Mouse (Mus musculus) layer of hippocampus, adult 9-10 months (tissue): ENCODE measurements around the gene Ttc28.

Experiments
- DNase-seq: peaks from one replicate; pipeline ENCODE4 v3.0.0; 2022; ENCODE audit warnings: low spot score

Ttc28 gene

DNA sequence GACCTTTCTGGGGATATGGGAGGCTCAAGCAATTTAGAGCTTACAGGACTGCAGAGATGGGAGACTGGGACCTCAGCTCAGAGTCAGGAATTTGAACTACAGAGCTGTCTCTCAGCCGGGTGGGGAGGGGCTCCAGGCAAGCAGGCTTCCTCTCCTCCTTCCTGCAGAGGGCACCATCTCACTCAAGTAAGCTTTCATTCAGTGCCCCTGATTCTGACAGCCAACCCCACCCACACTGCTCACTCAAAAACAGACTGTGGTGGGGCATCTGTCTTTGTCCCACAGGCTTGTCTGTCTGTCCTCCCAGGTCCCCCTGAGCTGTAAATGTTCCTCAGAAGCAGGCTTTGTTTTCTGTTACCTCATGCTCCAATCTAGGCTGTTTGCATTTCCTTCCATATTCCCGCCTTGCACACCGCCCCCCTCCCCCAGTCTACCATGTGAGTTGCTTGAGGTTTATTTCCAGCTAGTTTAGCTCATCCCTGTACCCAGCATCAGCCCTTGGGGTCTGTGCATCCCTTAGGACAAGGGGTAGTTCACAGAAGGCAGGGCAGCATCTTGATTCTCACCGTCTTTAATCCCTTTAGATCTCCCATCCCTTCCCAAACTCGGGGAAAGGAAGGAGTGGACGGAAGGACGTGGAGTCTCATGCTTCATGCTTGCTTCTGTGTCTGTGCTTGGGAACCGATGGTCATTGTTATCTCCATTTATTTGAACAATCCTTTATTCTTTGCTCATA is 328.5 kb downstream of the Ttc28 start:
- no peak for DNase-seq

DNA sequence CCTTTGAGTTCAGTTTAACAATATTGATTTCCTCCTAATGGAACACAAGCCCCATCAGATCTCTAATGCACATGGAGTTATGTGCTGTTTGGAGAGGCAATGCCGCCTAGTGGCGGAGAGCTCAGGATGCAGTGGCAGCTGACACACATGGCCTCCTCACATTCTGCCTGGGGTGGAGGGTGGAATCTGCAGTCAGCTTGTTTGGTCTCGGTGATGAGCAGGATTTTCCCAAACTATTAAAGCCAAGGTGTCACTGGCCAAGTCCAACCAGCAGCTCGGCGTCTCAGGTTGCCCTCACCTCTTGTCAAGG is 329.0 kb downstream of the Ttc28 start:
- peak; percentile 40 for DNase-seq

DNA sequence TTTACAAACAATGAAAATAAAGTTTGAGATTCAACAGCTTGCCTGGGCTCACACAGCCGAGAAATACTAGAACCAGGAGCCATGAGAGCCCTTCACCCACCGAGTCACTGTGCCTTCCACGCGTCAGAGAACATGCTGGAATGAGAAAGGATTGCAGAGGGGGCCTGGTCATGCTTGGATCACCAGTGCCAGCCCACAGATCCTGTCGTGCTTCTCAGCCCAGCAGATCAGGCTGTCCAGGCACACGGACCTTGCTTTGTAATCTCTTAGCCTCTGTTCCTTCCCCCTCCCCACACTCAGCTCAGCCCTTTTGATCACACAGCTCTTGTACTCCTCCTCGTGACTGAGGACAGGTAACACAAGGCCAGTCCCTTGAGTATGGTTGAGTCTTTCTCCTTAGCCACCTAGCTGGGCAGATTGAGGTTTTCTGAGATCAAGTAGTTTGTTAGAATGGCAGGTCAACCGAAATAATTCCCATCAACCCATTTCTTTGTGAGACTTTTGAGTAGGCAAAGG is 334.4 kb downstream of the Ttc28 start:
- DNase-seq: no peak

DNA sequence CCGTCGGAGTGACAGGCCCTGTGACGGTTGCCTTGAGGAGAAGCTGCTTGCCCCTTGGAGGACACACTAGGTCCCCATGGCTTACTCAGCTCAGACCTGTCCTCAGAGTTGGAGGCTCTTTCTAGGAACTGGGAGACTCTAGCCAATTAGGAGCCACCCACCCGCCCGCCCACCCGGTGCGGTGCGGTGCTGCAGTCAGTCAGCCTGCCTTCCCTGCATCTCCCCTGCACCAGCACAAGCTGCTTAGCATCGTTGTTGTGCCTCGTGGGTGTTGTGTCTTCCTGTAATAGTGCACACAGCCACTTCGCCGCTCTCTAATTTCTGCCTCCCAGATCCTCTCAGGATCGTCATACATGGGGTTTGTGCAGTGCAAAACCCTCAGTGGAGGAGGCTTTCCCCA is 335.3 kb downstream of the Ttc28 start:
- no peak for DNase-seq

DNA sequence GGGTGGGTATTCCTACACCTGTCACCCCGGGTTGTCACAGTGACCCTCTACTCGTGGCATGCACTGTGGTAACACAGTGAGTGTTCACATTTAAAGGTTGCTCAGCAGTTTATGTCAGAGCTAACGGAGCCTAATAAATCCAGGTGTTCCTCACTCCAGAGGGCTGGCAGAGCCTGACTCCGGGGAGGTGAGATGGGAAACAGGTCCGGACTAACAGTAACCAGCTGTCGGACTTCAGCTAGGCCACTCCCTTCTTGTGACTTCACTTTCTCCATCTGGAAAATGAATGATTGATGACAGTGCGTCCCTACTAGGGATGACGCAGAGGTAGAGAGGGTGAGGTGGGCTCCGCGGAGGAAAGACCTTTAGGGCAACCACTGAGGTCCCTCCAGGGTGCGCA is 336.1 kb downstream of the Ttc28 start:
- DNase-seq: no peak

DNA sequence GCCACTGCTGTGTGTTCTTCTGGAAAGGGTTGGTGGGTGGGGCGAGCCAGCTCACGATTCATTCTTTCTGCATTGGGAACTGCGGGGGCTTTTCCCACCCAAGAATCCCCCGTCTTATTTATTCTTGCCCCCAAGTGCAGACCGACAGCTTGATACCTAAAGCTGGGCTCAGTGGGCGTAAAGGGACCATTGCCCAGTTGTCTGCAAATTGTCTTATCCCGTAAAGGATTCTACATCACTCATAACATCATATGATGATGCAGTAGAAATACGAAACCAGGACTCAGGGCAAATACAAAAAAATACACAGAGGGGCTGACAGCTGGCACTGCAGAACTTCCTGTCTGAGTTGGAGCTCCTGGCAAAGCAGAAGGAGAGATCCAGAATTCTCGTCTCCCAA is 336.6 kb downstream of the Ttc28 start:
- DNase-seq: no peak

DNA sequence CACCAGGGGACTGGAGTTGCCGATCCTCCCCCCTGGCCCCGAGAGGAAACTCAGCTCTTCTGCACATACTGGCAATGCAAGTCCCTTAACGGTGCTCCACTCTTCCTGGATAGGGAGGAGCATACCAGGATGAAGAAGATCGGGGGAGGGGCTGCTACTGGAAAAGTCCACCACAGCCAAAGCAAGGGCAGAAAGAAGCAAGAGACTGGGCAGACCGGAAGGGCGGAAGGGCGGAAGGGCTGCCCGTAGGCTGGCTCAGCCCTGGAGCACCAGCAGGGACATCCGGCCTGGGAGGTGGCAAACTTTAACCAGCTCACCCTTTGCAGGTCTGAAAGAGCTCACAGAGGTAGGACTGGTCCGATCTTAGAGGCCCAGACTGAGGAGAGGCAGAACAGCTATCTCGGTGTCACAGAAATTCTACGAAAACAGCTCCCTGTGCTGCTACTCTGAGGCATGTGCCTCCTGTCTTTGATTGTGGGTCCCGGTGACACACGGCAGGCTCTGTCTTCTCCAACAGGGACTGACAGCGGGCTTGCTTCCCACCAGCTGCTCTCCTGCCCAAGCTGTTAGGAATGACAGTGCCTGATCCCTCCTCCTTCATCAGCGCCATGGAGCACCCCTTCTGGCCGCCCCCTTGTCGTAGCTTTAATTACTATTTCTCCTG is 338.0 kb downstream of the Ttc28 start:
- DNase-seq: no peak

DNA sequence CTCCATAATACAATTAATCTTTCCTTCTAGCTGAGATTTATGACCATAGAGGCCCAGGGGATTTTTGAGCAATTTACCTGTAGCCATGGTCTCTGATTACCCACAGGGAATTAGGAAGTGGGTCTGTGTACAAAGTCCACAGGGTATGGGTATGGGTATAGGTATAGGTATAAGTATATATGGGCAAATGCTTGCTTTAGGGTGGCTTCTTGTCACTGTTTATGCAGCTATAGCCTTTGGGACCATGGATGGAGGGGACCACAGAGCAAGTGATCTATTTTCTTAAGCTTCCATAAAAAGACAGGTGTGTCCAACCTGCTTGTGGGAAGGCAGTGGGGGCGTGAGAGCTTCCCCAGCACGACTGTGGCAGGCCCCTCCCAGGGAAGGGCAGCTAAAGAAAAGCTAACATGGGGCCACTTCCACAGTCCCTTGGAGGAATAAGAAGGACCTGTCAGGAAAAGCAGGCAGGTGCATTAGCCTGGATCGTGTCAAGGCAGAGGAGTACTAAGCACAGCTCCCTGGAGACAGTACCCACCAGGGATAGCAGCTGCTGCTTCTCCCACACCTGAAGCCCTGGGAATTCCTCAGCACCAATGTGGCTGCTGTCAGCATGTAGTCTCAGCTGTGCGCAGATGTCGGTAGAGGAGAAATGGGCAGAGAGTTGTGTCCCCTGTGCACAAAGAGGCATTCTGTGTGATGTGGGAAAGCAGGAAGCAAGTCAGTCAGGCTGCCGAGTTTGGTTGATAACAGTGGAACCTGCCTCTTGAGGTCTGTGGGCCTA is 338.7 kb downstream of the Ttc28 start:
- no peak for DNase-seq

DNA sequence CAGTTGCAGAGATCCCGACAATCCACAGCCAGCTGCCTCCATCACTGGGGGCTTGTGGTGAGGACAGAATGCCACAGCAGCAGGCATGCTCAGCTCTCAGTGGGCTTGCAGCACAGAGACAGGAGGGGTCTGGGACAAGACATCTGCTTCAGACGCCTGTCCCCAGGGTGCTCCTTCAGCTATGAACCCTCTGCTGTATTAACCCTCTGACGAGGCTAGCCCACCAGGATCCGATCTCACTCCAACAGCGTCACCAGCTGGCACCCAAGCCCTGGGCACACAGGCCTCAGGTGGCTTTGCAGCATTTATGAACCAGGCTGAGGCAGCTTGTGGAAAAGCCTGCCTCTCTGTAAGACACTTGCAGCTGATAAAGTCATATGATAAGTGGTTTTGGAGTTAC is 339.4 kb downstream of the Ttc28 start:
- no peak for DNase-seq

DNA sequence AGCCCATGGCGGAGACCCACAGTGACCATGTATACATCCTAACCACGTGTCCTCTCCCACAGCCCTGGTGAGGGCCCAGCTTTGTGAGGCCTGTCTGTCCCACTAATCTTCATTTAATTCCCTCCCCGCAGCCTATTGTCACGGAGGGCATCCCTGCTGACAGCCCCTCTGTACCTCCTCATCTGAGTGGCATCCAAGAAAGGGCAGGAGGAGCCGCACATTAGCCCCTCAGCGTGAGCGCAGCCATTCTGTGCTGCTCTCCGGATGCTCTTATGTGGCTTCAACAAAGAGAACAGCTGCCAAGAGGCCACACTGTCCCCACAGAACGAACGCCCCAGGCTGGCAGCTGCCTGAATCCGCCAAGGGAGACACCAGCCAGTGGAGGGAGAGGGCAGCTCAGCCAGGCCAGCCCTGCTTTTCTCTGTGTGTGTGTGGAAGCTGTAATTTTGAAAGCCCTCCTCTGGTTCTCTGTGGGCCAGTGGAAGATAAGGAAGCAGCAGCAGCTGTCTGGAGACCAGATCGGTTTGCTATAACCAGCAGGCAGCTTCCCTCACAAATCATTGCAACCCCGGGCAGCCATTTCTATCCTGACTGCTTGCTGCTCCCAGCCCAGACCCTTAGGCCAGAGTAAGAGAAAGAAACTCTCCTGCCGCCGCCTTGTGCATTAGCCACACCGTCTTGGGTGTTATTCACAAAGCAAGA is 341.2 kb downstream of the Ttc28 start:
- no peak for DNase-seq

DNA sequence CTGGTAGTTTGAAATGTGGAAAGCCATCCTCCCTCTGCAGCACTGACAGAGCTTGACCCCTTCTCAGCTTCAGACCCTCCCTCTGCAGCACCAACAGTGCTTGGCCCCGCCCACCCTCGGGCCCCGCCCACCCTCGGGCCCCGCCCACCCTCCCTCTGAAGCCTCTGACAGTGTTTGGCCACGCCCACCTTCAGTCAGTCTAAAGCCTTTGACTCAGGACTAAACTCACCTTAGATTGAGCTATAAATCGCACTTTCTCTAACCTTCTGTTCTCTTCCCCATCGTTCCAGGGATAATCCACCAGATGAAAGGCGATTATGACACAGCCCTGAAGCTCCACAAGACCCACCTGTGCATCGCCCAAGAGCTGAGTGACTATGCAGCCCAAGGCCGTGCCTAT is 343.2 kb downstream of the Ttc28 start:
- no peak for DNase-seq

DNA sequence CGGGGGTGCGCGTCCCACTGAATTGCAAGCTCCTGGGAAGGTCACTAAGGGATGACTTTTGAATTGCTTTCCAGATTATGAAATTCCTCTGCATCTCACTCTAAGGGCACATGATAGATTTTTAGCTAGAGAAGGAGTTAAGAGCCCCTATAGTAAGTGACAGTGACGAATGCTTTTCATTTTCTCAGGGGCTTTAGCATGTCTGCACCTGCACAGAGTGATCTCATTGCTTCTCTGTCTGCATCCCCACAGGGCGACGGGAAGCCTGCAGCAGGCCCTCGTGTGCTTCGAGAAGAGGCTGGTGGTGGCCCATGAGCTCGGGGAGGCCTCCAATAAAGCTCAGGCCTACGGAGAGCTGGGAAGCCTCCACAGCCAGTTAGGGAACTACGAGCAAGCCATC is 345.7 kb downstream of the Ttc28 start:
- DNase-seq: no peak

DNA sequence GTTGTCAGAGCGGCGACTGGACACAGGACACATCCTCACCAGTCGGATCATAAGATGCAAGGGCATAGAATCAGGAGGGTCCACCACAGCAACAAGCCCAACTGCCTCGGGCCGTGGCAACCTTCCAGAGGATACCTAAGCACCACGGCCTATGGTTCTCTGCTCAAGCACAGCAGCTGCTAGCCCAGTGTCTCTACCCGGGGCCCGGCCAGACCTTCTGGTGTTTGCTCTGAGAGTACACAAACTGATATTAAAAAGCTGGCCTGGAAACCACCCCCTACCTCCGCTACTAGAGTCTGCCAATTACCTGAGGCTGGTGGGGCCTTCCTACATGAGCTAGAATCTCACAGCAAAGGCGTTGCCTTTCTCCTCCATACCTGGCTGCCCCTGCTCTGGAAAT is 346.9 kb downstream of the Ttc28 start:
- no peak for DNase-seq

DNA sequence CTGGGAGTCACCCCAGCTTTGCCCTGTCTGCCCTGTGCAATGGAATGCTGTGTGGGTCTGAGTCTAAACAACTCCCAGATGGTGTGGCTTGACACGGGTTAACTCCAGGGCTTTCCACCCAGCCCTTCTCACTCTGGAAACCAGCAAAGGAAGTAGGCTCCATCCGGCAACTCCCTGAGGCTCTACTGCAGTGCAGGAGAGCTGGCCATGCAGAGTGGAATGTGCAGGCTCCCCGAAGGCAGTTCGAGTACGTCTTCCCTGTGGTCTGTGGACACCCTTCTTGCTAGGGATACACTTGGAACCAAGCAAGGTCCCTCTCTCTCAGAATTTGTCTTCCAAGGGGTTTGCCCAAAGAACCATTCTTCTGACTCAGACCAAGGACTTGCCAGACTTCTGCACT is 348.2 kb downstream of the Ttc28 start:
- no peak for DNase-seq

DNA sequence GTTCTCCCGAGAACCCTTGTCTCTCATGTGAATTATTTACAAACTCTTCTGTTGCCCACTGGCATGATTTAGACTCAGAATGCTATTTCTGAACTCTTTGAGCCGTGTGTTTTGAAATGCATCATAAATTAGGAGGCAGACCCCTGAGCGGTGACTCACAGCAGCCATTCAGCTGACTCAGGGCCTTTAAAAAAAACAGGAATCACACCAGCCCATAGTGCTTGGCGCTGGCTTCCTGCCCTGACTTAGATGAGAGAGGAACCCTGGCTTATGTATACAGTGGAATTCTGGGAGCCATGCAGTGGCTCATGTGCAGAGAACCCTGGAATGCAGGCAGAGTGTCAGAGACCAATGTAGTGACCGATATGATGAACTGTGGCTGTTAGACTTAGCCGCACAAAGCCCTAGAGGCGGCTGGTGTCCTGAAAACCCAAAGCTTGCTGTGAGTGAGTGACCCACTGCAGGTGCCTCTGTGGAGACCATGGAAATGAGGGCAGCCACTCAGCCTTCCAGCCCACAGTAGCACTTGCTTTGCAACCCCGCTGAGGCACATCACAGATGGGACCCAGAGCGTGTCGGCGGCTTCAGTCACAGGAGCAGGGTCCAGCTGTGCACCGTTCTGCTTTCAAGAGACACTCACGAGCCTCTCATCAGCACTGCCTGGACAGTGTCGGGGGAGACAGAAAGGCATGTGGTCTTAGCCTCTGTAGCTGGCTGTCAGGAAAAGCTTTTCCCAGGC is 348.9 kb downstream of the Ttc28 start:
- no peak for DNase-seq

DNA sequence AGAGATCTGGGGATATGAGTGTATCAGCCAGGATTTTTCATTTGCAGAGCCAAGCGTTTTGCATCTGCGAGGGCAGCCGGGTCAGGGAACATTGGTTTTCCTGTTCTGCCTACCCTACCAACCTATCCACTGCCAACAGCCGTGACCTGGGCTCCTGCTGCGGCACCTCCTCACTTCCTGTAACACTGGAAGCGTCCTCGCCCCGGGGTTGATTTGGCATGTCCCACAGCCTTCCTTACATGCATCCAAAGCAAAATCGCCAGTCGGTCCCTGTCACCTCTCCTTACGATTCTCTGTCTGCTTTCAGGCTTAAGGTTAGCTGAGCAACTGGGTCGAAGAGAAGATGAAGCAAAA is 349.4 kb downstream of the Ttc28 start:
- DNase-seq: no peak

DNA sequence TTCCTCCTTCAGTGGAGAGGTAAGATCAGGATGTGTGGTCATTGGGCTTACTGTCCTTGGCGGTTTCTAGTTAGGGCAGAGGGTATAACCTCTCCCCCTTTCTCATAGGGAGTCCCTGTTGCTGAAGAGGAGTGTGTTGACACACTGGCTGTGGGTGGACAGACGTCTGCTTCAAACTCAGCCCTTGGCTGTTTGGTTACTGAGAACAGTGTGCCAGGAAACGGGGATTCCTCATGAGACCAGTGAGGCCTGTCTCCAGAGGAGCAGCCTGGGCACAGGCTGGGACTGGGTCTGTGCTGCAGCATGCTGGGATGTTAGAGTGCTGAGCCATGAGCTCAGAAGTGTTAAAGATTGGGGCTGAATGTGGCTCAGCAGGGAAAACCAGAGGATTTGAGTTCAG is 350.1 kb downstream of the Ttc28 start:
- no peak for DNase-seq

DNA sequence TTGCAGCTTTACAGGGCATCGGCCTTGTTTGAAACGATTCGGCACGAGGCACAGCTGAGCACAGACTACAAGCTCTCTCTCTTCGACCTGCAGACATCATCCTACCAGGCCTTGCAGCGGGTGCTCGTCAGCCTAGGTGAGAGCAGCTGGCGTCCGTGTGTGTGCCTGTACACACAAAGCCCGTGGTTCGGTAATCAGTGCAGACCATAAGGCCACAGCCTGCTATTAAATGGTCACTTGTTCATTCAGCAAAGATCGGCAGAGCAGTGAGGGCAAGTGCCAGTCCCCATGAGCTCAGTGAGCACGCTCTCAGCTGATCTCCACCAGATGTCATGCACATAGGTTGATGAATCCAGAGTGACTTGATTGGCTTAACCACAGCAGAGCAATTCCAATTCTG is 351.4 kb downstream of the Ttc28 start:
- no peak for DNase-seq

DNA sequence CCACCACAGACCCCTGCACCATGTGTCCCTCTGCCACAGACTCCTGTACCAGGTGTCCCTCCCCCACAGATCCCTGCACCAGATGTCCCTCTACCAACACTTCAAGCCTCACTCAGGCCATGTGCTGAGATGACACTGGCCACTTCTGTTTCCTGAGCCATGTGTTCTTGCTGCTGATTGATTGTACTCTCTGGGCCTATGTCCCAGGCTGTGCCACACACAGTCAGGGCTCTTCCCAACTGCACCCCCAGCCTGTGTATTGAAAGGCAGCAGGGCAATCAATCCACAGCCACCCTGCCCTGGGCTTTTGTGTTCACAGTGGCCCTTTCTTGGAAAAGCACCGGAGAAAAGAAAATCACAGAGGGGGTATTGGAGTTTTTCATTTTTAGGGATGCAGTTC is 352.2 kb downstream of the Ttc28 start:
- DNase-seq: no peak

DNA sequence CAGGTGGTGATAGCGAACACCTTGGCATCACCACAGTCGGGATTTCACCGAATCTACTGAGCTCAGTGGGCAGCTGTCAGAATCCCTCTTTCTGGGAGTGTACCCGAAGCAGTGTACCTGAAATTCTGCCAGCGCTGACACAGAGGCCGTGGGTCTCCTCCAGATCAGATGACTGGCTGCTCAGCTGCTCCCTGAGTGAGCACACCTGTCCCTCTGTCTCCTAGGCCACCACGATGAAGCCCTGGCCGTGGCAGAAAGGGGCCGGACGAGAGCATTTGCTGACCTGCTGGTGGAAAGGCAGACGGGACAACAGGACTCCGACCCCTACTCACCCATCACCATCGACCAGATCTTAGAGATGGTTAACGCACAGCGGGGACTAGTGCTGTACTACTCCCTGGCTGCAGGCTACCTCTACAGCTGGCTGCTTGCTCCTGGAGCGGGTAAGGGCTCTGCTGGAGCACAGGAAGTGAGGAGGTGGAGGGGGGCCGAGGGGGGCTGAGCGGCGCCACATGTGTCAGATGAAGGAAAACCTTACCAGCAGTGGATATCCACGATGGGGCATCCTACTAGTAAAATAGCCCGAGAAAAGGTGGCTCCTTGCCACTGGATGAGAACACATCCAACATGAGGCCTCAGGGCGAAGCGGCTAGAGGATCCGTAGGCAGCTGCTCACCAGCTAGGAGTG is 353.6 kb downstream of the Ttc28 start:
- DNase-seq: no peak

DNA sequence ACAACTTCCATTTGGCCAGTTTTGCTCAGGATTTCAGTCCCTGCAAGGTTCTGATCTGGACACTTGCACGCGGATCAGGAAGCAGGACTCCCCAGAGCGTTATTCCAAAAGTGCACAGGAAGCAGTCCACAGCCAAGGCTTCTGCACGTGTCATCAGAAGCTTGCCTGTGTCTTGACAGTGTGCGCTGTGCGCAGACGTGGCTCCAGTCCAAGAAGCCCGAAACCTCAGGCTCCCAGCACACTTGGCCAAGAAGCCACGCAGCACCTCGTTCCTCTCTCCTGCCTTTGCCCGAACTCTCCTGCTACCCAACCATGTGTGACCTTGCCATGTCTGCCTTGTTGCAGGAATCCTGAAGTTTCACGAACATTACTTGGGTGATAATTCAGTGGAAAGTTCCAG is 355.5 kb downstream of the Ttc28 start:
- DNase-seq: no peak
